Mouse (Mus musculus) gastrocnemius, postnatal 14 days (tissue): ENCODE data around the gene Crybg2. TPM values are rescaled to one million over a fixed set of nuclear protein-coding genes. Genes with fewer than 3 reads are reported as not detected.

ENCODE experiments used
- DNase-seq: peaks from one replicate; pipeline ENCODE4 v3.0.0; 2021; ENCODE audit warnings: mixed read lengths
- intact Hi-C: fragments of 180-260 bp; cut with DNase I; formaldehyde crosslinking; loops from one replicate; pipeline ENCODE4 v1.15.1; 2025; ENCODE audit warnings: low total_unique reads
- total RNA-seq, 2 experiments: library from RNA; stranded (reverse); gene quantifications; 2 replicates each; pipeline ENCODE4 v1.2.3; 2021

Crybg2 gene
- total RNA-seq, 2 experiments from 2014 or later: not detected

DNA sequence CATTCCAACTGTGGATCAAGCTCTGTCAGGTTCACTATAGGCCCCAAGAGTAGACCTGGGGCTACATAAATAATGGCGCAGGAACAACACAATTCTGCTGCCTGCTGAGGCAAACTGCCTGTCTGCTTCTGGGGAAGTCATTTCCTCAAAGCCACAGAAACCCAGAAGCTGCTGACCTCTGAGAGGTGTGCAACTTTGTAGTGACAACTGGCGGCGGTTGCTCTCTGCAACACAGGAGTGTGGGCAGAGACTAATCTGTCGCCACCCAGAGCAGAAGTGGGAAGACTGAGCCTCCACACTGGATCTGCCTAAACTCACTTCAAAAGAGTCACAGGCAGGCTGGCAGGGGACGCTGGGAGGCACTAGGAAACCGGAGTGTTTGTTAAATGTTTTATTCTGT is 68.9 kb downstream of the Crybg2 start:
- no peak for DNase-seq
- intact Hi-C loops: no loop called here

DNA sequence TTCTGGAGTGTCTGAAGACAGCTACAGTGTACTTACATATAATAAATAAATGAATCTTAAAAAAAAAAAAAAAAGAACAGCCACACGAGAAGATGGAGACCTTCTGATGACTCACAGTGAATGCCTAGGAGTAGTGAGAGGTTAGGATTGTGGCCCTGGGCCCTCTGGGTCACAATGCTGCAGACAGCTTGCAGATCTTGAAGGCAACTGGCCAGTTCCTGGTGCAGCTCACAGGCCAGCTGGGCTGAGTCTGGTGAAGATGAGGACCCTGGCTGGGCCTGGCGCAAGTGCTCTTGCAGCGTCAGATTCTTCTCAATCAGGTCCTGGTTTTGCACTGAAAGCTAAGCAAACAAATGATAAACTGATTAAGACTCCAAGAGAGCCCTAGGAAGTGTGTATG is 71.5 kb downstream of the Crybg2 start:
- intact Hi-C loops: no loop called here
- no peak for DNase-seq

DNA sequence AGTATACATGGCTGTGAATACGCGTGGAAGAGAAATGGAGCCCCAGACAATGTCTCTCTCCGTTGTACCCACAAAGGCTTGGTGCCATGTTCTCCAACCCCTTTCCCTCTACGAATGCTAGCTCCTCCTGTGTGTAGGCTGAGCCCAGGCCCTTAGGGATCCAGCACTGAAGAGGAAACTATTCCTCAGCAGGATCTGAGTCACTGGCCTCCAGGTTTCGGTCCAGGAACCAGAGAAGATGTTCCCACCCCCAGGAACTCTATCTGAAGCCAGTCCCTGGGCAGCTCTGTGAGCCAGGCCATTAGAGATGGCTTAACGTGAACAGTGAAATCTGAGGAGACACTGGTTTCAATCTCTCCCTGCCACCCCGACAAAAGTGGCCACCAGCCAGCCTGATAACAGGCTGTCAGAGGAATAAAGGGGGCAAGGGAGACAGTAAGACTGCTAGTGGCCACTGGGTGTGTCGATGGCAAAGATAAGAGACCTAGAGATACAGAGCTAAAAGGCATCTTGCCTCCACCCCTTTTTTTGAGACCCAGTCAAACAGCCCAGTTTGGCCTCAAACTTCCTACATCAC is 72.0 kb downstream of the Crybg2 start:
- no peak for DNase-seq
- intact Hi-C loops: no loop called here

DNA sequence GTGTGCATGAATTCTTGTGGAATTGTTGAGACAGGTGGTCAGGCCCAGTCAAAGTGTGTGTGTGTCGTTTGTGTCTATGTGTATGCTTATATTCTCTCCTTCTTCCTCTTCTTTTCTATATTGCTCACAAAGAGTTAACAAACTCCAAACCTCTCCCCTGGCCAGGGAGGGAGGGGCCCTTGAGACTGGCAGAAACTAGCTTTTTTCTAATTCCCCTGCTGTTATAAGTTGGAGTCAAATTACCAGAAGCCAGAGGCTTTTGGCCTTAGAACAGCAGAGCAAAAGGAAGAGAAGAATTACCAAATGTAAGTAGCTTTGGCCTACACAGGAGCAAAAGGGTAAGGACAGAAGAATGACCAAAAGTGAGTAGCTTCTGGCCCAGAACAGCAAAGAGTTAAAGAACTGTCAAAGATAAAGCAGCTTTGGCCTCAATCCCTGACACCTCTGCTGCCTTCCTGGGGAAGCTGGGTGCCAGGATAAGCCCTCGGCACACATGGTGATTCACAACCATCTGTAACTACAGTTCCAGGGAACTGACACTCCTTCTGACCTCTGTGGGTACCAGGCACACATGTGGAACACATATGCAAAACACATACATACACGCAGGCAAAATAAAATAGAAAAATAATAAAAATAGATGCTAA is 75.8 kb downstream of the Crybg2 start:
- DNase-seq: no peak
- intact Hi-C loops: no loop called here

DNA sequence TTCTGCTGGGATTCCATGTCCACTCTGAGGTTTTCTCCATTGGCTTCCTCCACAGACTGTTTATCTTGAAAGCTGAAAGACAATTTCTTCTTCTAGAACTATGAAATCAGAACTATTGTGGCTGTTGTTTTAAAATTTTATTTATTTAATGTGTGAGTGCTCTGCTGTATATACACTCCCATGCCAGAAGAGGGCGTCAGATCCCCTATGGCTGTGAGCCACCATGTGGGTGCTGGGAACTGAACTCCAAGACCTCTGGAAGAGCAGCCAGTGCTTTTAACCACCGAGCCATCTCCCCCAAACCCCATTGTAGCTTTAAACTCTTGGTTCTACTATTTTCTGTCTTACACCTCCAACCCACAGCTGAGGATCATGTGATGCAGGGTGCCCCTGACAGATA is 78.2 kb downstream of the Crybg2 start:
- intact Hi-C loops: no loop called here
- DNase-seq: no peak

Other genes starting within 250 kb of the Crybg2 start
- 1 to 10 TPM; 5.0 to 5.4 TPM for gene Rps6ka1, start 173.0 kb upstream of the Crybg2 start, total RNA-seq
- 100 to 1,000 TPM; 110 to 135 TPM for gene Hmgn2, start 92.2 kb upstream of the Crybg2 start, total RNA-seq
- gene Dhdds, start 59.9 kb upstream of the Crybg2 start, total RNA-seq: 10 to 100 TPM; 11.3 to 13.0 TPM
- 1 to 10 TPM; 1.9 to 3.0 TPM for gene Lin28a, start 42.0 kb upstream of the Crybg2 start, total RNA-seq
- not detected for gene Zfp683, start 7.0 kb upstream of the Crybg2 start, total RNA-seq
- 1 to 10 TPM in 1 of 2 experiments, under 1 TPM in 1; 0.51 to 1.7 TPM for gene Cd52, start 34.3 kb downstream of the Crybg2 start, total RNA-seq
- 1 to 10 TPM in 1 of 2 experiments, under 1 TPM in 1; 0.70 to 1.2 TPM for gene Ubxn11, start 41.8 kb downstream of the Crybg2 start, total RNA-seq
- 10 to 100 TPM; 30.4 to 37.5 TPM for gene Sh3bgrl3, start 68.0 kb downstream of the Crybg2 start, total RNA-seq
- 10 to 100 TPM; 31.9 to 49.8 TPM for gene Cep85, start 126.3 kb downstream of the Crybg2 start, total RNA-seq
- not detected for gene Gm7534, start 142.2 kb downstream of the Crybg2 start, total RNA-seq
- gene Catsper4, start 166.6 kb downstream of the Crybg2 start, total RNA-seq: under 1 TPM; 0.16 to 0.23 TPM
- gene Cnksr1, start 177.6 kb downstream of the Crybg2 start, total RNA-seq: 1 to 10 TPM; 7.5 to 8.9 TPM
- not detected for gene E130218I03Rik, start 182.8 kb downstream of the Crybg2 start, total RNA-seq
- gene Zfp593, start 184.8 kb downstream of the Crybg2 start, total RNA-seq: 1 to 10 TPM; 4.1 to 4.7 TPM
- gene Gm30191, start 186.1 kb downstream of the Crybg2 start, total RNA-seq: not detected
- gene Grrp1, start 193.3 kb downstream of the Crybg2 start, total RNA-seq: 1 to 10 TPM; 5.9 to 6.0 TPM
- 1 to 10 TPM; 4.8 to 5.3 TPM for gene Pdik1l, start 227.1 kb downstream of the Crybg2 start, total RNA-seq